Mouse (Mus musculus) spleen, postnatal 14 days (tissue): ENCODE data around the gene Pkp3.

Source experiments
- DNase-seq, 2 experiments: peaks; one replicate each; pipeline ENCODE4 v3.0.0; 2021 to 2022; ENCODE audit warnings: low spot score in 2 of 2

Gene Pkp3

GRCm38 (mm10) chr7:141094487-141095205 is 16.6 kb downstream of the Pkp3 start:
- DNase-seq, result no peak

GRCm38 (mm10) chr7:141096021-141096420 is 18.0 kb downstream of the Pkp3 start:
- no peak for DNase-seq

GRCm38 (mm10) chr7:141096649-141097056 is 18.6 kb downstream of the Pkp3 start:
- DNase-seq, result peak; percentile 64 to 72

- DNase-seq, result no peak
These were observed 19.2 kb downstream of the Pkp3 start for GRCm38 (mm10) chr7:141097177-141097576.

- DNase-seq, result peak; percentile 32 to 48
These were observed 22.1 kb downstream of the Pkp3 start, which contains the start of gene Sigirr for GRCm38 (mm10) chr7:141099911-141100691. TSS of gene Sigirr (minus strand) at chr7:141100572.

GRCm38 (mm10) chr7:141103161-141103560 is 25.1 kb downstream of the Pkp3 start:
- no peak for DNase-seq

- no peak for DNase-seq
These were observed 37.9 kb downstream of the Pkp3 start for GRCm38 (mm10) chr7:141115874-141116273.

GRCm38 (mm10) chr7:141117636-141118035 is 39.6 kb downstream of the Pkp3 start, which contains the start of gene Ano9:
TSS of gene Ano9 (minus strand) at chr7:141117806.
- no peak for DNase-seq

GRCm38 (mm10) chr7:141119487-141119886 is 41.5 kb downstream of the Pkp3 start:
- DNase-seq, result no peak

GRCm38 (mm10) chr7:141120605-141121004 is 42.6 kb downstream of the Pkp3 start:
- no peak for DNase-seq

- no peak for DNase-seq
These were observed 43.1 kb downstream of the Pkp3 start for GRCm38 (mm10) chr7:141121051-141121531.

GRCm38 (mm10) chr7:141122245-141122644 is 44.2 kb downstream of the Pkp3 start, which contains the start of gene Ptdss2:
TSS of gene Ptdss2 (plus strand) at chr7:141122382.
- DNase-seq, result no peak

GRCm38 (mm10) chr7:141122689-141123516 is 44.9 kb downstream of the Pkp3 start:
- peak; percentile 91 to 92 for DNase-seq

GRCm38 (mm10) chr7:141123517-141123856 is 45.5 kb downstream of the Pkp3 start:
- DNase-seq, result no peak

- DNase-seq, result peak; percentile 82 to 88
These were observed 53.2 kb downstream of the Pkp3 start for GRCm38 (mm10) chr7:141131024-141131820.

- DNase-seq, result peak in 1 of 2 experiments; percentile 35
These were observed 54.1 kb downstream of the Pkp3 start for GRCm38 (mm10) chr7:141131904-141132755.
